Mouse (Mus musculus) urinary bladder, postnatal 0 days (tissue): ENCODE results near the gene Dph3. TPM values are rescaled to one million over a fixed set of nuclear protein-coding genes. Genes with fewer than 3 reads are reported as not detected.

ENCODE experiments used
- polyA plus RNA-seq: library from polyadenylated mRNA; unstranded; fragments of >200 nt; fragmentation: Nextera tagmentation; extraction: Ambion mirVana; gene quantifications from 2 replicates; pipeline ENCODE4 v1.2.1, GENCODE M21; 2015

Gene Dph3
- 78.2 and 83.4 TPM in 2 replicates for polyA plus RNA-seq

DNA sequence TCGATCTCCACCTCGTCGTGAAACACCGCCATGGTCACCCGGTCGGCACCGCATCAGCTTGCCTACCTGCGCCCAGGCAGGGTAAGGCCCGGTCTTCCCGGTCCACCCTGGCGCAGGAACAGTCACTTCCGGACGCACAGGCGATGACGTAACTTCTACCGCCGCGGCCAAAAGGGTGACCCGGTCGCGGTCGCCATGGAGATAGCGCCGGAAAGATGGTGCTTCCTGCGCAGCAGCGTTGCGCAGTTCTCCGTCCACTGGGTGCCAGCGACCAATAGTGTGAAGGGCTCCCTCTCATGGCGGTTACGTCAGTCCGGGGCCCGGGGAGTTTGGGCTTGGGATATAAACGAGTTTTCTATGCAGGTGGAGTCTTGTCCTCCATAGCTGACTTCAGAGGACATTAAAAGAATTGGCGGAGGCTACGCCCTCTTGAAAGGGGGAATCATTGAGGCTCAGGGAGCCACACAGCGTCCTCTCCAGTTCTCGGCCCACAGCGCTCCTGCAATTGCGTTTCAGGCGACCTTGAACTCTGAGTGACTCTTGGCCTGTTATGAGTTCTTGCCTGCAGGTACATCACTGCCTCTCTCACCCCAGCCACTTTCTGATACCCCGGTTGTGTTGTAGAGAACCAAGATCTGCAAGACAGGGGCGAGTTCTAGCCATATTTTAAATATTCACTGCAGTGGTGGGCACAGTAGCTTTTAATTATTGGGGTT, at the start of gene Dph3:
Gene Dph3, minus strand, starts transcription at position 244 of the 716 bp plus-strand sequence.

DNA sequence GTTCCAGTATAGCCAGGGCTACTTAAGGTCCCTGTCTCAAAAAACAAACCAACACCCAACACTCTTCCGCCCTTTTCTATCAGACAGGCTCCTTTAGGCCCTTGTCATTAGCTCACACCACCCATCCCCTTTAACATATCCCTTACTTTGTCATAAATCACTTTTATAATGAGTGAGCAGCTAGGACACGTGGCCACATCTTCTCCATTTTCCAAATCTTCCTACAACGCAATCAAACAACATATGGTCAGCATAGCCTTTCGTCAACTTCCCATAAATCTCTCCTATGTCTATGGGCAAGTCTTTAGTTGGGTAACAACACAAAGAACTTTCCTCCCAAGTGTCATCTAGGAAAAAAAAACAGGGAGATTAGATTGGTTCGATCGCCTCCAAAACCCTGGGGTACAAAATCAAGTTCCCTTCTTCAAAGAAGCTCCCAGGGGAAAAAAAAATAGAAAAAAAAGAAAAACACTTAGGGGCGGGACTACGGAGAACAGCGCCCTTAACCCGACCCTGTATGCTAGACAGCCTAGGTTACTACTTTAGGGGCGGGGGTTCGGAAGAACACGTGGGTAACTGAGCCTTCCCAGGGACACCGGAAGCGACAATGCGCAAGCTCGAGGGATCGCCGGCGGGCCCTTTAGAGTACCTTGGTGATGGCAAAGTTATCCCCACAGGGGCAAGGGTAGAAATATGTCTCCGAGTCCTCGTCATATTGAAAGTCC, 606 bp downstream of the Dph3 start, which contains the start of gene Oxnad1:
Gene Oxnad1, plus strand, starts transcription at position 614 of the 725 bp plus-strand sequence.

Other genes starting within 250 kb of the Dph3 start
- gene Galnt15, start 56.7 kb downstream of the Dph3 start, polyA plus RNA-seq, result 1.1 and 1.2 TPM in 2 replicates
- gene Oxnad1, start 355 bp downstream of the Dph3 start, polyA plus RNA-seq, result 15.4 and 20.1 TPM in 2 replicates
- not detected in 2 replicates for gene Msmb, start 56.3 kb upstream of the Dph3 start, polyA plus RNA-seq
- 119 and 121 TPM in 2 replicates for gene Ncoa4, start 74.1 kb upstream of the Dph3 start, polyA plus RNA-seq
- gene Timm23, start 116.2 kb upstream of the Dph3 start, polyA plus RNA-seq, result 191 and 204 TPM in 2 replicates
- gene Parg, start 116.2 kb upstream of the Dph3 start, polyA plus RNA-seq, result 16.8 and 19.2 TPM in 2 replicates
- gene Ogdhl, start 236.3 kb upstream of the Dph3 start, polyA plus RNA-seq, result 0.73 and 0.76 TPM in 2 replicates